Mouse (Mus musculus): Measurements from ENCODE around the gene Tff1. TPM values are rescaled to one million over a fixed set of nuclear protein-coding genes. Genes with fewer than 3 reads are reported as not detected.

The Tff1 gene
- total and polyA plus RNA-seq, 2 experiments from 2014 or later = not detected

DNA sequence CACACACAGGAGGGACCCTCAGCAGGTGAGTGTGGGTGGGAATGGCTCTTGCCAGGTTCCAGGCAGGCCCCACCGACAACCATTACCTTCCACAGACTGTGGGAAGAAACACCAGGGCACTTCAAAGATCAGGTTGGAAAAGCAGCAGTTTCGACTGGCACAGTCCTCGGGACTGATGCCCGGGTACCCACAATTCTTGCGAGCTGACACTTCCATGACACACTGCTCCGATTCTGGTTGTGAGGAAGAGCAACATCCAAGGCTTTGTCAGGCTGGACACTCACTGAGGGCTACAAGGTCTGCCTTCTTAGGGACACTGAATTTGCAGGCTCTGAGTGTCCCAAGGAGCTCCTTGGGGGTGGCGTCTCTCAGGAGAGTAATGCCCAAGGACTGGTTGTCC, 23.0 kb downstream of the Tff1 start:
- DNase-seq (ENCODE audit: low spot score) (no peak), ATAC-seq (no peak)
- no peaks in the 10 kb centered on the region for H3K4me1 ChIP-seq (ENCODE audit: insufficient read depth, low read length)
- 91% methylated on average over 7 of the region's 7 CpGs for WGBS
- no peaks in the 10 kb centered on the region for H3K36me3 ChIP-seq (ENCODE audit: insufficient read depth, low read length)
- no peak overlapping the region for H3K9ac ChIP-seq (replicated peaks; ENCODE audit: low read length)
- no peaks in the 10 kb centered on the region for H3K9me3 ChIP-seq (ENCODE audit: low read length)
- no peak overlapping the region for H3K4me2 ChIP-seq (ENCODE audit: low read depth, low read length)
- no peak overlapping the region for H3K27ac ChIP-seq
- H3K4me3 ChIP-seq (ENCODE audit: low read length) = no peak overlapping the region
- H3K27me3 ChIP-seq (ENCODE audit: insufficient read depth, low read length) = no peaks in the 10 kb centered on the region
- no peak for TF ChIP-seq CTCF (IDR thresholded peaks at IDR 0.05; ENCODE audit: low read depth)

DNA sequence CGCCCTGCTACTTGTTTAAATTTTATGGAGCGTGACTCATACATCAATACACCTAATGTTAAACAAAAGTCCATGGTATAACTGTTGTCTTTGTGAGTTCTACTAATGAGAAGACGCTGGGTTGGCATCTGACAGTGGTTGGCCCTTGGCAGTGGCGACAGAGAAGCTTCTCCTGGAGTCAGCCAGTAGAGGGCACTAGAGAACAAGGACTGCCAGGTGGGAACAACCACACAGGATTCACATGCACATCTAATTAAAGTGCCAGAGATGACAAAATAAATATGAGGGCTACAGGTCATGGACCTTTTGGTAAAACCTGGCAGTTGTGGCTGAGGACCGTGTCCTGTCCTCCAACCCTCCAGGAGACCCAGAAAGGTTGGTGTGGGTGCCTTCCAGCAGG, 26.7 kb downstream of the Tff1 start:
- H3K36me3 ChIP-seq (ENCODE audit: insufficient read depth, low read length) = no peaks in the 10 kb centered on the region
- no peak for ATAC-seq
- H3K4me3 ChIP-seq (ENCODE audit: low read length) = no peak overlapping the region
- peak; percentile 89 for TF ChIP-seq CTCF (IDR thresholded peaks at IDR 0.05; ENCODE audit: low read depth)
- WGBS = 17% methylated on average over 5 of the region's 5 CpGs
- H3K9ac ChIP-seq (replicated peaks; ENCODE audit: low read length) = no peak overlapping the region
- no peaks in the 10 kb centered on the region for H3K4me1 ChIP-seq (ENCODE audit: insufficient read depth, low read length)
- H3K9me3 ChIP-seq (ENCODE audit: low read length) = no peaks in the 10 kb centered on the region
- no peaks in the 10 kb centered on the region for H3K27me3 ChIP-seq (ENCODE audit: insufficient read depth, low read length)
- H3K4me2 ChIP-seq (ENCODE audit: low read depth, low read length) = no peak overlapping the region
- peak; percentile 86 for DNase-seq (ENCODE audit: low spot score)
- H3K27ac ChIP-seq = no peak overlapping the region

DNA sequence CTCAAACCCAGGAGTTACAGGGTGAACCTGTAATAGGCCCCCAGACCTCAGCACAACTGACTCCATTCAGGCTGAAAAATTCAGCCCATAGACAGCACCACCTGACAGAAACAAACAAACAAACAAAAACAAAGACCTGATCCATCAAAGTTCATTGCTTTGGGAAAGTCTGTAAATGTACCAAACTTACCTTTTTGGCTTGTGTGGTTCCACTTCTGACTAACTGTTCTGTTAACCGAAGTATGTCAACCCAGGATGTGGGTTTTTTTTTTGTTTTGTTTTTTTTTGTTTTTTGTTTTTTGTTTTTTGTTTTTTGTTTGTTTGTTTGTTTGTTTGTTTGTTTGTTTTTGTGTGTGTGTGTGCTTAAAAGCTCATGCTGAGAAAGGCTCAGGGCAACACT, 28.3 kb downstream of the Tff1 start:
- Histone ChIP-seq H3K27me3 (ENCODE audit: insufficient read depth, low read length) (no peaks in the 10 kb centered on the region), H3K27ac (no peak overlapping the region), H3K9me3 (ENCODE audit: low read length) (no peaks in the 10 kb centered on the region), H3K4me2 (ENCODE audit: low read depth, low read length) (no peak overlapping the region), H3K36me3 (ENCODE audit: insufficient read depth, low read length) (no peaks in the 10 kb centered on the region), H3K4me3 (ENCODE audit: low read length) (no peak overlapping the region), H3K4me1 (ENCODE audit: insufficient read depth, low read length) (no peaks in the 10 kb centered on the region), H3K9ac (replicated peaks; ENCODE audit: low read length) (no peak overlapping the region)
- 91% methylated on average over 1 of the region's 1 CpGs for WGBS
- no peak for TF ChIP-seq CTCF (IDR thresholded peaks at IDR 0.05; ENCODE audit: low read depth)
- ATAC-seq (no peak), DNase-seq (ENCODE audit: low spot score) (no peak)

DNA sequence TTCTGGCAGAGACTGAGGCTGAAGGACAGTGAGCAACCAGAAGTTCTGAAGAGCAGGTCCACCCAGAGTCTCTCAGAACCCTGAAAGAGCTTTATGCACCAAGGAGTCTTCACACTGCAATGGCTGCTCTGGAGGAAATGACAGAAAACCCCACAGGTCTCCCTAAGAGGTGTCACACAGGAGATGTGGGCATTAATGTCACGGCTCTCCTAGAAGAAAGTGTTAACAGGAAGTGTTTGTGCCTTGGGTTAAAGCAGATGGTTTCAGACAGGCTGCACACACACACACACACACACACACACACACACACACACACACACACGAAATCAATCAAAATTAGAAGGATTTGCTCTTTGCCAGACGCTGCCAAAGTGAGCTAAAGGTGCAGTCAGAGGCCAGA, 28.8 kb downstream of the Tff1 start:
- TF ChIP-seq CTCF (IDR thresholded peaks at IDR 0.05; ENCODE audit: low read depth) = no peak
- no peak for DNase-seq (ENCODE audit: low spot score)
- no peaks in the 10 kb centered on the region for H3K4me1 ChIP-seq (ENCODE audit: insufficient read depth, low read length)
- 60% methylated on average over 3 of the region's 3 CpGs for WGBS
- no peak for ATAC-seq
- no peak overlapping the region for H3K4me3 ChIP-seq (ENCODE audit: low read length)
- no peak overlapping the region for H3K4me2 ChIP-seq (ENCODE audit: low read depth, low read length)
- H3K9me3 ChIP-seq (ENCODE audit: low read length) = no peaks in the 10 kb centered on the region
- H3K9ac ChIP-seq (replicated peaks; ENCODE audit: low read length) = no peak overlapping the region
- no peak overlapping the region for H3K27ac ChIP-seq
- no peaks in the 10 kb centered on the region for H3K27me3 ChIP-seq (ENCODE audit: insufficient read depth, low read length)
- H3K36me3 ChIP-seq (ENCODE audit: insufficient read depth, low read length) = no peaks in the 10 kb centered on the region

DNA sequence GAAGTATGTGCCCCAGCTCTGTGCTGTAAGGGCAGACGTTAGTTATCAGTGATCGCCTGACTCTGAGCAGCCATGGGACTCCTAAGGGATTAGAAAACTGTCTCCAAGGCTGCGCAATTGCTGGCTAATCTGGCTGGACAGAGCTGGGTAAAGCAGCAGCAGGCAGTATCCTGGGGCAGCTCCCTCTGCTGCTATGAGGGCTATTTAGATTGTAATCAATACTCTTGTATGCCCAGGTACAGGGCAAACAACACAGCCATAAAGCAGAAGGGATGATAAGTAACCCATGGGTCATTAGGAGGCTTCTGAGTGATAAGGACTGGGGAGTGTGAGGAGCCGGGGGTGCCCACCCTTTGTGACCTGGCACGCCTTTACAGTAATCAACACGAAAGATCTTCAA, 30.2 kb downstream of the Tff1 start:
- H3K27ac ChIP-seq = no peak overlapping the region
- H3K27me3 ChIP-seq (ENCODE audit: insufficient read depth, low read length) = no peaks in the 10 kb centered on the region
- H3K36me3 ChIP-seq (ENCODE audit: insufficient read depth, low read length) = no peaks in the 10 kb centered on the region
- no peak overlapping the region for H3K9ac ChIP-seq (replicated peaks; ENCODE audit: low read length)
- H3K4me3 ChIP-seq (ENCODE audit: low read length) = no peak overlapping the region
- TF ChIP-seq CTCF (IDR thresholded peaks at IDR 0.05; ENCODE audit: low read depth) = no peak
- no peaks in the 10 kb centered on the region for H3K4me1 ChIP-seq (ENCODE audit: insufficient read depth, low read length)
- DNase-seq (ENCODE audit: low spot score) (no peak), ATAC-seq (no peak)
- 83% methylated on average over 6 of the region's 6 CpGs for WGBS
- no peak overlapping the region for H3K4me2 ChIP-seq (ENCODE audit: low read depth, low read length)
- H3K9me3 ChIP-seq (ENCODE audit: low read length) = no peaks in the 10 kb centered on the region

DNA sequence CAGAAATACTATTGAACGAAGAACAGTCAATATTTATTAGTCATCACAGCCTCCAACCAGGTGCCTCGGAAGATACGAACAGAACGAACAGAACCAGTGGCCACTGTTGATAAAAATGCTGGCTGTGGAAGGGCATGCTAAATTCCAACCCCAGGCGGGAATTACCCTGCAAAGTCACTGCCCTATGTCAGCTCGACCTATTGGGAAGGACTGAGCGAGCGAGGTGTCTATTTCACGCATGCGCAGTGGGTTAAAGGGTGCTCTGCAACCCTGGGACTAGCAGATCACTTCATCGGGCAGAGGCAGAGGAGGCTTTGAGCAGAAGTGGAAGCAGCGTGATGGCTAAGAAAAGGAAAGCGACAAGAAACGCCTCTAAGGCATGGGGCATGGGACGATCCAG, 31.3 kb downstream of the Tff1 start:
- DNase-seq (ENCODE audit: low spot score) (no peak), ATAC-seq (no peak)
- no peaks in the 10 kb centered on the region for H3K36me3 ChIP-seq (ENCODE audit: insufficient read depth, low read length)
- no peaks in the 10 kb centered on the region for H3K27me3 ChIP-seq (ENCODE audit: insufficient read depth, low read length)
- H3K4me1 ChIP-seq (ENCODE audit: insufficient read depth, low read length) = no peaks in the 10 kb centered on the region
- 82% methylated on average over 15 of the region's 15 CpGs for WGBS
- no peak for TF ChIP-seq CTCF (IDR thresholded peaks at IDR 0.05; ENCODE audit: low read depth)
- no peak overlapping the region for H3K4me2 ChIP-seq (ENCODE audit: low read depth, low read length)
- no peak overlapping the region for H3K27ac ChIP-seq
- no peak overlapping the region for H3K9ac ChIP-seq (replicated peaks; ENCODE audit: low read length)
- H3K9me3 ChIP-seq (ENCODE audit: low read length) = no peaks in the 10 kb centered on the region
- no peak overlapping the region for H3K4me3 ChIP-seq (ENCODE audit: low read length)

DNA sequence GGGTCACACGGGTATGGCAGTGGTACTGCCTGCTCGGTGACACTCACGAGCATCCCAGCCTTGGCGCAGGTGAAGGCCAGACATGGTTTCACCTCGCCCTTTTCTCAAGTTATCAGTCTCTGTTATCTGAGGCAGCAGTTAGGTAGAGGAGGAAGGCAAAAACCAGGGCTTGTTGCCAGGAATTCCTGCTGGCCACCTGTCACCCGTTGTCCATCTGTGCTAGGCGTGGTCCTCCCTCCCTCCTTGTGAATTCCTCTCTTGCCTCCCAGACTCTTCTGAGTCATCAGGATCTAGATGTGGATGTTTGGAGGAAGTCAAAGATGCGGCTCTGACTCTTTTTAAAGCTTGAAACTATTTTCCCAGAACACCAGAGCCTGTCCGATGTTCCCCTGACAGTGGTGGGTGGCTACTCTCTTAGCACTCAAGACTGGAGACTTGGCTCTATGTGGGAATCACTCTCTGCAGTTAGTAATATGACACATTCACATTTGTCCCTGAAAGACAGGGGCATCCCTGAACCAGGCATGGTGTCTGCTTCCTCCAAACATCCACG, 33.7 kb downstream of the Tff1 start:
- Histone ChIP-seq H3K27ac (no peak overlapping the region), H3K4me1 (ENCODE audit: insufficient read depth, low read length) (no peaks in the 10 kb centered on the region), H3K4me2 (ENCODE audit: low read depth, low read length) (no peak overlapping the region), H3K4me3 (ENCODE audit: low read length) (no peak overlapping the region), H3K9me3 (ENCODE audit: low read length) (no peaks in the 10 kb centered on the region), H3K36me3 (ENCODE audit: insufficient read depth, low read length) (no peaks in the 10 kb centered on the region), H3K9ac (replicated peaks; ENCODE audit: low read length) (no peak overlapping the region), H3K27me3 (ENCODE audit: insufficient read depth, low read length) (no peaks in the 10 kb centered on the region)
- no peak for ATAC-seq
- TF ChIP-seq CTCF (IDR thresholded peaks at IDR 0.05; ENCODE audit: low read depth) = no peak
- DNase-seq (ENCODE audit: low spot score) = peak; percentile 18
- 70% methylated on average over 10 of the region's 10 CpGs for WGBS

Measured in hindbrain, postnatal 0 days (tissue).